Comparison of ENCODE assay signal across 19 mouse cellular contexts in the genomic region with DNA sequence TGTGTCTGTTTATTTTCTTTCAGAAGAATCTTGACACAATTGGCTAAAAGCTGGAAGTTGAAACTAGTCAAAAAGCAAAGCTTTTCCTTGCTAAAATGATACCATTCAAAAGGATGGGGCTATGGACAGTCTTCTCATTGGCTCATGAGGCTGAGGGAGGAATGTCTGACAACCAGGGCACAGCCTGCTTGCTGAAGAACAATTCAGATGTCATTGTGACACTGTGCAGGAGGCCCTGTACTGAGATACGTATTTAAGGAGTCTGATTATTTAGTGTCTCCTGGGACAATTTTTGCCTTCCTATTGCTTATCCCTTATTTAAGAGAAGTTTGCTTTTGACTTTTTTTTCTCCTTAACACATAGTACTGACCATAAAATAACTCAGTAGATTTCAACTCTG. TPM values are rescaled to one million over a fixed set of nuclear protein-coding genes. Genes with fewer than 3 reads are reported as not detected.
DNase-seq lines count a peak whose midpoint lies in the region; ATAC-seq and TF ChIP-seq lines count a peak whose summit lies in the region.
"Had no signal": no experiment of that assay in that cellular context is flagged by ENCODE, and none has a peak within 500 bp of the region (broad histone marks: within the 10 kb centered on the region; RNA-seq: fewer than 3 reads in every experiment).

No protein-coding gene starts in this region.

- H3K27ac ChIP-seq in embryonic facial prominence, embryonic 11.5 days (replicated peaks; ENCODE audit: low read depth, low read length): no peak overlapping the region
- no peak overlapping the region for H3K27ac ChIP-seq in embryonic facial prominence, embryonic 10.5 days (replicated peaks)
- H3K27ac ChIP-seq in heart, embryonic 12.5 days (ENCODE audit: poor library complexity, severe bottlenecking): no peak overlapping the region
- H3K27ac ChIP-seq in heart, postnatal 0 days (ENCODE audit: low read depth): no peak overlapping the region
- H3K27ac ChIP-seq: forebrain, embryonic 15.5 days; heart, adult 2 months; hindbrain, embryonic 15.5 days; kidney, embryonic 15.5 days had no signal

- no peak overlapping the region for H3K4me3 ChIP-seq in embryonic facial prominence, embryonic 11.5 days (ENCODE audit: low read depth, low read length)
- H3K4me3 ChIP-seq in embryonic facial prominence, embryonic 10.5 days: no peak overlapping the region
- no peak overlapping the region for H3K4me3 ChIP-seq in heart, embryonic 12.5 days
- no peak overlapping the region for H3K4me3 ChIP-seq in heart, postnatal 0 days (ENCODE audit: low read depth, low read length)
- H3K4me3 ChIP-seq: forebrain, embryonic 15.5 days; heart, adult 2 months; hindbrain, embryonic 15.5 days; kidney, embryonic 15.5 days had no signal

- no peaks in the 10 kb centered on the region for H3K36me3 ChIP-seq in embryonic facial prominence, embryonic 11.5 days (replicated peaks; ENCODE audit: control insufficient read depth, insufficient read depth, low read depth, low read length)
- H3K36me3 ChIP-seq in embryonic facial prominence, embryonic 10.5 days (replicated peaks): no peaks in the 10 kb centered on the region
- no peaks in the 10 kb centered on the region for H3K36me3 ChIP-seq in heart, embryonic 12.5 days
- H3K36me3 ChIP-seq in heart, postnatal 0 days (replicated peaks; ENCODE audit: control insufficient read depth, insufficient read depth, low read length): no peaks in the 10 kb centered on the region
- H3K36me3 ChIP-seq: forebrain, embryonic 15.5 days; hindbrain, embryonic 15.5 days; kidney, embryonic 15.5 days had no signal

- no peak for TF ChIP-seq EP300 in heart, postnatal 0 days (IDR thresholded peaks at IDR 0.05; ENCODE audit: low read depth)

- DNase-seq in embryonic facial prominence, embryonic 11.5 days (ENCODE audit: low spot score): peak; percentile 6
- no peak for DNase-seq in embryonic facial prominence, embryonic 10.5 days (ENCODE audit: low spot score)
- DNase-seq in heart, postnatal 14 days: no peak
- no peak for DNase-seq in heart, postnatal 0 days (ENCODE audit: low spot score)
- DNase-seq in heart, postnatal 36 days: no peak
- DNase-seq: adrenal gland, adult 2 months; adrenal gland, postnatal 25 days; cerebellum, adult 18-20 months; cerebellum, adult 9-11 months; cerebellum, postnatal 36 days; gastrocnemius, postnatal 36 days; heart, adult 2 months; kidney, adult 2 months had no signal

- no peak for ATAC-seq in embryonic facial prominence, embryonic 11.5 days (replicated peaks; ENCODE audit: insufficient number of reproducible peaks, low FRiP score, low TSS enrichment, low read depth)
- ATAC-seq in heart, embryonic 12.5 days (ENCODE audit: insufficient number of reproducible peaks, low FRiP score): peak; percentile 89
- peak; percentile 58; the same call in 1 of the 2 replicates for ATAC-seq in heart, postnatal 0 days (ENCODE audit: insufficient read depth, low read depth)
- ATAC-seq: forebrain, embryonic 15.5 days; intestine, embryonic 16.5 days had no signal

- no peaks in the 10 kb centered on the region for H3K27me3 ChIP-seq in embryonic facial prominence, embryonic 11.5 days (ENCODE audit: control insufficient read depth, insufficient read depth, low read length)
- no peaks in the 10 kb centered on the region for H3K27me3 ChIP-seq in embryonic facial prominence, embryonic 10.5 days (replicated peaks; ENCODE audit: low read depth, poor library complexity, severe bottlenecking)
- H3K27me3 ChIP-seq in heart, embryonic 12.5 days (replicated peaks): no peaks in the 10 kb centered on the region
- no peaks in the 10 kb centered on the region for H3K27me3 ChIP-seq in heart, postnatal 0 days (ENCODE audit: control insufficient read depth, insufficient read depth, low read length)
- H3K27me3 ChIP-seq: CH12.LX; forebrain, embryonic 15.5 days; kidney, embryonic 15.5 days had no signal

- no peak overlapping the region for H3K4me2 ChIP-seq in embryonic facial prominence, embryonic 11.5 days (ENCODE audit: low read depth, low read length)
- H3K4me2 ChIP-seq in heart, embryonic 12.5 days: no peak overlapping the region
- no peak overlapping the region for H3K4me2 ChIP-seq in heart, postnatal 0 days (ENCODE audit: low read depth, low read length)
- H3K4me2 ChIP-seq: forebrain, embryonic 15.5 days; hindbrain, embryonic 15.5 days; kidney, embryonic 15.5 days had no signal

- H3K4me1 ChIP-seq in embryonic facial prominence, embryonic 11.5 days (ENCODE audit: control insufficient read depth, insufficient read depth, low read length): no peaks in the 10 kb centered on the region
- no peaks in the 10 kb centered on the region for H3K4me1 ChIP-seq in embryonic facial prominence, embryonic 10.5 days
- H3K4me1 ChIP-seq in heart, embryonic 12.5 days (replicated peaks): no peaks in the 10 kb centered on the region; the same call in 1 of the 2 replicates
- H3K4me1 ChIP-seq in heart, postnatal 0 days (ENCODE audit: control insufficient read depth, insufficient read depth): 0 out of 2 replicates have a peak, but pooled peaks cover 7% of the 10 kb centered on the region
- H3K4me1 ChIP-seq: forebrain, embryonic 15.5 days; hindbrain, embryonic 15.5 days had no signal

- no peak for TF ChIP-seq CTCF in heart, postnatal 0 days (IDR thresholded peaks at IDR 0.05; ENCODE audit: low read depth)

- 34% methylated on average over 1 of the region's 1 CpGs for WGBS in embryonic facial prominence, embryonic 11.5 days
- WGBS in embryonic facial prominence, embryonic 10.5 days: 30% methylated on average over 1 of the region's 1 CpGs
- WGBS in heart, embryonic 12.5 days: 13% methylated on average over 1 of the region's 1 CpGs
- 22% methylated on average over 1 of the region's 1 CpGs for WGBS in heart, postnatal 0 days

- H3K9me3 ChIP-seq in embryonic facial prominence, embryonic 11.5 days (replicated peaks; ENCODE audit: control insufficient read depth, low read length): no peaks in the 10 kb centered on the region
- no peaks in the 10 kb centered on the region for H3K9me3 ChIP-seq in embryonic facial prominence, embryonic 10.5 days
- no peaks in the 10 kb centered on the region for H3K9me3 ChIP-seq in heart, embryonic 12.5 days (replicated peaks)
- H3K9me3 ChIP-seq in heart, postnatal 0 days (replicated peaks; ENCODE audit: control insufficient read depth, low read length): no peaks in the 10 kb centered on the region
- H3K9me3 ChIP-seq: forebrain, embryonic 15.5 days; hindbrain, embryonic 15.5 days; kidney, embryonic 15.5 days had no signal

- no peak overlapping the region for H3K9ac ChIP-seq in embryonic facial prominence, embryonic 11.5 days (replicated peaks; ENCODE audit: low read length)
- no peak overlapping the region for H3K9ac ChIP-seq in heart, embryonic 12.5 days
- no peak overlapping the region for H3K9ac ChIP-seq in heart, postnatal 0 days (replicated peaks; ENCODE audit: low read depth, low read length)
- H3K9ac ChIP-seq: forebrain, embryonic 15.5 days; hindbrain, embryonic 15.5 days; kidney, embryonic 15.5 days had no signal

- intact Hi-C loops in heart, postnatal 14 days (cut with DNase I): no loop called here
- intact Hi-C loops in heart, postnatal 36 days (cut with DNase I): no loop called here

RNA-seq across cellular contexts. Expression of gene Cdh6, which starts 22.8 kb away (rescaled TPM):
- polyA plus RNA-seq in embryonic facial prominence, embryonic 11.5 days (2014; fragmentation: Nextera tagmentation; extraction: Ambion mirVana): 14.6 and 15.8 TPM in 2 replicates
- 15.2 and 15.9 TPM in 2 replicates for polyA plus RNA-seq in embryonic facial prominence, embryonic 10.5 days (2016; fragmentation: Nextera tagmentation; extraction: Ambion mirVana)
- 2.7 and 2.8 TPM in 2 replicates for polyA plus RNA-seq in heart, embryonic 12.5 days (2016; fragmentation: Nextera tagmentation; extraction: Ambion mirVana)
- total RNA-seq in heart, postnatal 14 days (2021): under 1 TPM; 0.69 to 1.00 TPM
- total RNA-seq in heart, postnatal 0 days (2014; rRNA removed; ENCODE audit: low replicate concordance): 0.34 and 0.58 TPM in 2 replicates
- 0.40 and 0.64 TPM in 2 replicates for polyA plus RNA-seq in heart, postnatal 0 days (2015; fragmentation: Nextera tagmentation; extraction: Ambion mirVana)
- total RNA-seq in heart, postnatal 36 days (2021): under 1 TPM; 0.36 to 0.62 TPM
